Mouse (Mus musculus) CH12.LX (cell line): Measurements from ENCODE around the gene Il17rb.

ENCODE experiments used
- CTCF ChIP-seq, 2 experiments: IDR thresholded peaks in 1 of 2; conservative IDR thresholded peaks in 1 of 2; 2 replicates each; pipeline ENCODE4 v1.5.1; 2011 to 2012; ENCODE audit warnings: low read depth in 2 of 2, low read length in 2 of 2, improper control_type of control experiment in 1 of 2, inconsistent platforms in 1 of 2, mild to moderate bottlenecking in 1 of 2, moderate library complexity in 1 of 2
- IRF4 ChIP-seq: IDR thresholded peaks from 2 replicates; pipeline ENCODE4 v1.6.1; 2014; ENCODE audit warnings: low read depth, mild to moderate bottlenecking, inconsistent platforms, low read length, improper control_type of control experiment
- MAX ChIP-seq: IDR thresholded peaks from 2 replicates; pipeline ENCODE4 v1.6.1; 2011; ENCODE audit warnings: low read length, improper control_type of control experiment
- POLR2A ChIP-seq: IDR thresholded peaks from 2 replicates; pipeline ENCODE4 v1.6.1; 2011; ENCODE audit warnings: low read depth, mild to moderate bottlenecking, improper control_type of control experiment, low read length
- RAD21 ChIP-seq: IDR thresholded peaks from 2 replicates; pipeline ENCODE4 v1.6.1; 2011; ENCODE audit warnings: low read depth, mild to moderate bottlenecking, low read length, improper control_type of control experiment, moderate library complexity
- TCF12 ChIP-seq: IDR thresholded peaks from 2 replicates; pipeline ENCODE4 v1.6.1; 2014; ENCODE audit warnings: low read depth, mild to moderate bottlenecking, inconsistent platforms, low read length, improper control_type of control experiment

DNA sequence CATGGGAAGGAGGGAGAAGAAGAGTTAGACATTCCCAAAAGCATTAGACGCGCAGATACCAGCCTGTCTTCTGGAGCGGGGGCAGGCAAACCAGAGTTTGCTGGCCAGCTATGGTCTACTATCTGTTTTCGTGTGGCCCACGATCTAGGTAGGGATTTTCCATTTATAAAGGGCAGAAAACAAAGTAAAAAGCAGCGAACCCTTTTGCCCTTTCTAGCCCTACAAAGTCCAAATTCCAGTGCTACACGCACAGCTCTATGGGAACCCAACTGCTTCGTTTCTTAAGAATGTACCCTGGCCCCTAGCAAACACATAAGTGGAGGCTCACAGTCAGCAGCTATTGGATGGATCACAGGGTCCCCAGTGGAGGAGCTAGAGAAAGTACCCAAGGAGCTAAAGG lies 41.6 kb upstream of the Il17rb start:
- TF ChIP-seq CTCF (conservative IDR thresholded peaks at IDR 0.05 in 1 of 2, IDR thresholded peaks at IDR 0.05 in 1 of 2; ENCODE audit: low read depth in 2 of 2, low read length in 2 of 2) (no peak), POLR2A (no peak), RAD21 (no peak), TCF12 (no peak), MAX (no peak), IRF4 (no peak)
